Mouse (Mus musculus) olfactory bulb, adult 2 months (tissue): ENCODE measurements around the gene Simc1. TPM values are rescaled to one million over a fixed set of nuclear protein-coding genes. Genes with fewer than 3 reads are reported as not detected.

Experiments used
- H3K27ac ChIP-seq: fragments of 200-500 bp; 2 replicates; pipeline ENCODE4 v1.5.1; 2012; ENCODE audit warnings: low read depth, low read length; ENCODE audit not compliant: insufficient read depth
- H3K4me1 ChIP-seq: fragments of 200-500 bp; 2 replicates; pipeline ENCODE4 v1.6.1; 2012; ENCODE audit warnings: low read length; ENCODE audit not compliant: control insufficient read depth, insufficient read depth
- H3K4me3 ChIP-seq: fragments of 200-500 bp; 2 replicates; pipeline ENCODE4 v1.5.1; 2012; ENCODE audit warnings: mild to moderate bottlenecking, low read depth, low read length, moderate library complexity; ENCODE audit not compliant: insufficient read depth
- CTCF ChIP-seq: fragments of 200-500 bp; IDR thresholded peaks from 2 replicates; pipeline ENCODE4 v1.5.1; 2012; ENCODE audit warnings: low read depth, mild to moderate bottlenecking, low read length, moderate library complexity; ENCODE audit not compliant: insufficient read depth
- POLR2A ChIP-seq: fragments of 200-500 bp; IDR thresholded peaks from 2 replicates; pipeline ENCODE4 v1.6.1; 2012; ENCODE audit warnings: mild to moderate bottlenecking, low read depth, low read length, moderate library complexity; ENCODE audit not compliant: insufficient read depth
- WGBS: fragments of 180-500 bp; shearing (Covaris S2); methylation state at CpG from one replicate; pipeline ENCODE4 v1.1.7; 2018; 5-methylcytosine and 5-hydroxymethylcytosine counted together
- polyA plus RNA-seq: library from polyadenylated mRNA; stranded (reverse); fragments of >200 nt; gene quantifications from 2 replicates; pipeline ENCODE4 v1.2.4, GENCODE M21; 2012; ENCODE audit warnings: low replicate concordance; ENCODE audit not compliant: missing spikeins, insufficient read depth, insufficient read length

Simc1 gene
- polyA plus RNA-seq, 1 experiment = not detected

DNA sequence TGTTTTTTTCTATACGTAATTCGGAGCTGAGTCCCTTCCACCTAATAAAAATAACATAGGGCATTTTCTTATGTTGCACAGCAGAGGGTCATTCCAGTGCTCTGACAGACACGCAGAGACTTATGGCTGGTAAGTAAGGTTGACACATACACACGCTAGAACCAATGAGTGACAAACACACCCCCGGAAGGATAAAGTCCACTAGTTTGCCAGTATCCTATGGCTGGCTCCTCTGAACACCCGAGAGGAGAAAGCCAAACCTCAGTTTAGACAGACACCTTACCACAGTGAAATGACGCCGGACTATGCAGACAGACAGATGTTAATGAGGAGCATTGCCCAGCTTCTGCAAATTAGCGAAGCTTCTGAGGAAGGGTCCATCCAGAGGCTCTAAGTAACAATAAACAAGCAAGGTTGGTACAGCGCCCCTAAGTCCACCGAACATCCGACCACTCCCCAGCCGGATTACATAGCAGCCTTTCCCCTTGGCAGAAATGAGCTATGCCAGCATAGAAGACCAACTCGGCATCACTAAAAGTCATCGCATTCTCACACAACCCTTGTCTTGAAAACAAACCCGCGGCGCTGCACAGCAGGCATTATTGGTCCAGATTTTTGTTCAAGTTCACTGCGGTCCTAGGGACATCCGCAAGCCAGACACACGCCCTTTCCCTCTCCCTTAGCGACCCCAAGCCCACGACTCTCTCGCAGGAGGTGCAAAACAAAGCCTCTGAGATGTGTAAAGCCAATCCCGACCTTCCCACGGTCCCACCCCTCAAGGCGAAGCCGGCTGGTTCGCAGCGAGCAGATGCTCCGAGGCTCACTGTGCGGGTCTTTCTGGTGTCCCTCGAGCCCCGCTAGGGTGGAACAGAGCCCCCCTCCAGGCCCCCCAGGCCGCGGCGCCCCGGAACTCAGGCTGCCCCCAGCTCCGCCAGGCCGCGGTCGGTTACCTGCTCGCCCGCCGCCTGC is 60.9 kb downstream of the Simc1 start:
- 9% methylated on average over 45 of the region's 45 CpGs for WGBS
- Histone ChIP-seq H3K4me1 (peaks cover 3% of the 10 kb centered on the region; the same call in 1 of the 2 replicates), H3K27ac (peak overlapping the region; percentile 48; the same call in 1 of the 2 replicates), H3K4me3 (peak overlapping the region; percentile 89)
- TF ChIP-seq POLR2A (no peak), CTCF (no peak)

DNA sequence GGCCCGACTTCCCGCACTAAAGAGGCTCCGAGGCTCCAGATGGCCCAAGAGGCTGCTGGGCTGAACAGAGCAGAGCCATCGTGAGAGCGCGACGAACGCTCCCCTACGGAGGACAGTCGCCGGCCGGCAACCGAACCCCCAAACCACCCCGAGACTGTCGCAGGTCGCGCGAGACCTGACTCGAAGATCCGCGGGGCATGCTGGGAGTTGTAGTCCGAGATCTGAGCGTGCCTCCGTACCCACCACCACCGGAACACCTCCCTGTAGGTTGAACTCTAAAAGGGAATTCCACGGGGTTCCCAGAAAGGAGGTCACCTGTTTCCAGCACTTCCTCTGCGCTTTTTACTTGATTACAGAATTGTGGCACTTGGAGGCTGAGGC is 61.6 kb downstream of the Simc1 start, which contains the start of gene 4833439L19Rik:
TSS of gene 4833439L19Rik (minus strand) at position 235 of the 381 bp plus-strand sequence.
- peak within 1 kb of the TSS; percentile 89 for H3K4me3 ChIP-seq
- H3K27ac ChIP-seq = peak within 1 kb of the TSS; percentile 68
- under 1% methylated on average over 27 of the region's 27 CpGs for WGBS
- H3K4me1 ChIP-seq = peaks cover 3% of the 10 kb centered on the region; the same call in 1 of the 2 replicates
- TF ChIP-seq CTCF (no peak), POLR2A (peak; percentile 92)

DNA sequence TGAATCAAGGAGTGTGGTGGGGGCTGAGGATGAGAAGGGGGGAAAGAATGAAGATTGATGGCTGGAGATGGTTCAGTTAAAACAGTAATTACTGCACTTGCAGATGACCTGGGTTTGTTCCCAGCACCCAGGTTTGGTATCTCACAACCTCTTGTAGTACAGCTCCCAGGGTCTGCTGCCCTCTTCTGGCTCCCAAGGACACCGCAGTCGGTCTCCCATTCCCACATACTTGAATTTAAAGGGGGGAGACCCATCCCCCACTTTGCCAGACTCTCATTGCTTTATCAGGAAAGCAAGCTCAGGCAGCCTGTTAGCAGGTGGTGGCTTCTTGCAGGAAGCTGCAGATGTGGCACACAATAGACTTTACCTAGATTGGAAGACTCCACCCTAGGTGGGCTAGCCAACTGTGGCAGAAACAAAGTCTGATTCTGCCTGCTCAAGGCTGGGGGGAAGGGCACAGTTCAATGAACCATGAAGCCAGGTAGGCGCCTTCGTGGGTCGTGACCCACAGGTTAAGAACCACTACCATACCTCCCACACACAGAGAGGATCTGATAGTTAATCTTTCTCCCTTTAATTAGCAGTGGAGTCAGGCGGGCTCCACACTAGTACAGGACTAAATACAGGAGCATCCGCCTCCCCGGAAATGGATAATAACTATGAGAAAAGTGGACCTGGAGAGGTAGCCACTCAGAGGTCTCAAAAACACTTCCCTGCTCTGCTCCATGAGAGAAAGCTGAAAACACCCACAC is 62.2 kb downstream of the Simc1 start:
- peak overlapping the region; percentile 89 for H3K4me3 ChIP-seq
- 33% methylated on average over 8 of the region's 8 CpGs for WGBS
- H3K4me1 ChIP-seq = peaks cover 3% of the 10 kb centered on the region; the same call in 1 of the 2 replicates
- H3K27ac ChIP-seq = peak overlapping the region; percentile 68
- TF ChIP-seq POLR2A (no peak), CTCF (peak; percentile 32; the same call in 1 of the 2 replicates)

GRCm38 (mm10) chr13:54568380-54568779 is 64.8 kb downstream of the Simc1 start:
- Histone ChIP-seq H3K27ac (no peak overlapping the region), H3K4me1 (0 out of 2 replicates have a peak, but pooled peaks cover 3% of the 10 kb centered on the region), H3K4me3 (no peak overlapping the region)
- no peak for TF ChIP-seq CTCF
- no peak for TF ChIP-seq POLR2A
- 48% methylated on average over 5 of the region's 5 CpGs for WGBS

- H3K4me3 ChIP-seq = no peak overlapping the region
- H3K27ac ChIP-seq = no peak overlapping the region
- 53% methylated on average over 1 of the region's 1 CpGs for WGBS
- H3K4me1 ChIP-seq = 0 out of 2 replicates have a peak, but pooled peaks cover 3% of the 10 kb centered on the region
- TF ChIP-seq POLR2A (no peak), CTCF (no peak)
These were observed 65.7 kb downstream of the Simc1 start for GRCm38 (mm10) chr13:54569282-54569681.

GRCm38 (mm10) chr13:54570736-54571135 is 67.2 kb downstream of the Simc1 start:
- TF ChIP-seq POLR2A (no peak), CTCF (no peak)
- Histone ChIP-seq H3K27ac (no peak overlapping the region), H3K4me3 (no peak overlapping the region), H3K4me1 (peaks cover 3% of the 10 kb centered on the region)
- WGBS = 73% methylated on average over 4 of the region's 4 CpGs

- 17% methylated on average over 2 of the region's 2 CpGs for WGBS
- TF ChIP-seq CTCF (no peak), POLR2A (no peak)
- no peak overlapping the region for H3K27ac ChIP-seq
- H3K4me1 ChIP-seq = peaks cover 4% of the 10 kb centered on the region
- no peak overlapping the region for H3K4me3 ChIP-seq
These were observed 68.1 kb downstream of the Simc1 start for GRCm38 (mm10) chr13:54571637-54572036.

- WGBS = 74% methylated on average over 4 of the region's 4 CpGs
- Histone ChIP-seq H3K27ac (no peak overlapping the region), H3K4me3 (no peak overlapping the region), H3K4me1 (peaks cover 4% of the 10 kb centered on the region)
- no peak for TF ChIP-seq CTCF
- TF ChIP-seq POLR2A = no peak
These were observed 69.0 kb downstream of the Simc1 start for GRCm38 (mm10) chr13:54572621-54573020.
